Mouse (Mus musculus) ES-E14 (cell line): ENCODE results near the gene Itpk1.

ENCODE experiments used
- CHD2 ChIP-seq: IDR thresholded peaks from 2 replicates; pipeline ENCODE4 v1.6.1; 2014; ENCODE audit warnings: mild to moderate bottlenecking, low read depth, low read length, inconsistent platforms
- ZC3H11A ChIP-seq: IDR thresholded peaks from 2 replicates; pipeline ENCODE4 v1.6.1; 2012; ENCODE audit warnings: low read depth, mild to moderate bottlenecking, inconsistent platforms, low read length, borderline replicate concordance
- ZNF384 ChIP-seq: IDR thresholded peaks from 2 replicates; pipeline ENCODE4 v1.6.1; 2012; ENCODE audit warnings: low read depth, low read length, inconsistent platforms

DNA sequence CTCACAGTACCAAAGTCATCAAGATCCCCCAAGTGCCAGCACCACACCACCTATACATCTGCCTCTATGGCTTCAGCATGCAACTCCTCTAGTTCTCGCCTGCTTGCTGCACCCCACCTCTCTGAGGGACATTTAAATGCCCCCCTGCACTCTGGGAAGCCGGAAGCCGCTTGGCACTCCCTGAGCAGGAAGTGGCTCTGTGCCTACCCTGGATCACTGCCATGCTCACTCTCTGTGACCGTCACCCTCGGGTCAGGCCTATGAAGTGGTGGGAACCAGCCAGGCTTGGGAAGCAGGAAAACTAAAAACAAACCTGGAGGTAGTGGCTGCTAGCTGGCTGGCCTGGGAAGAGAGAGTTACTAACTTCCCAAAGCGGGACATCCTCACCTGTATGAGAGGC lies 61.4 kb downstream of the Itpk1 start:
- no peak for TF ChIP-seq ZC3H11A
- TF ChIP-seq CHD2, result no peak
- TF ChIP-seq ZNF384, result no peak
